12 mouse cellular contexts compared by ENCODE assay signal in the genomic region with DNA sequence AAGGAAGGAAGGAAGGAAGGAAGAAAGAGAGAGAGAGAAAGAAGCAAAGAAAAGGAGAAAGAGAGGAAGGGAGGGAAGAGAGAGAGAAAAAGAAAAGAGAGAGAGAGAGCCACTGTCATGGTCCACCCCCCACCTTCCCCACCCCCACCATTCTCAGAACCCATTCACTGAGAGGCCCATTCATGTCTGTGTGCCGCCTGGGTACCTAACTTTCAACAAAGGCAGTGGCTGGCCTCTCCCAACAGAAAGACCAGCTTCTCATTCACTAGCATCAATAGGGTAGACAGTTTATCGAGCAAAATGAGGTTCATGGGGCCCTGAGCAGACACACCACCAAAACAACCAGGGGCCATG. TPM values are rescaled to one million over a fixed set of nuclear protein-coding genes. Genes with fewer than 3 reads are reported as not detected.
DNase-seq lines count a peak whose midpoint lies in the region; ATAC-seq and TF ChIP-seq lines count a peak whose summit lies in the region.
"Had no signal": no experiment of that assay in that cellular context is flagged by ENCODE, and none has a peak within 500 bp of the region (broad histone marks: within the 10 kb centered on the region; RNA-seq: fewer than 3 reads in every experiment).

No protein-coding gene starts in this region.

- no peaks in the 10 kb centered on the region for H3K27me3 ChIP-seq in forebrain, embryonic 10.5 days (ENCODE audit: poor library complexity, severe bottlenecking)
- H3K27me3 ChIP-seq in forebrain, postnatal 0 days (ENCODE audit: insufficient read depth, low read length) = no peaks in the 10 kb centered on the region
- no peaks in the 10 kb centered on the region for H3K27me3 ChIP-seq in embryonic facial prominence, embryonic 11.5 days (ENCODE audit: control insufficient read depth, insufficient read depth, low read length)
- H3K27me3 ChIP-seq in hindbrain, embryonic 15.5 days = no peaks in the 10 kb centered on the region
- no peaks in the 10 kb centered on the region for H3K27me3 ChIP-seq in neural tube, embryonic 12.5 days (replicated peaks)
- H3K27me3 ChIP-seq in cerebellum, adult 2 months (ENCODE audit: control insufficient read depth, insufficient read depth, low read length) = no peaks in the 10 kb centered on the region
- H3K27me3 ChIP-seq: embryonic facial prominence, embryonic 13.5 days had no signal

- H3K4me2 ChIP-seq in forebrain, postnatal 0 days (ENCODE audit: low read depth) = no peak overlapping the region
- no peak overlapping the region for H3K4me2 ChIP-seq in embryonic facial prominence, embryonic 11.5 days (ENCODE audit: low read depth, low read length)
- H3K4me2 ChIP-seq in hindbrain, embryonic 15.5 days = 0 out of 2 replicates have a peak overlapping the region, but pooled peaks have one; percentile 3
- H3K4me2 ChIP-seq in neural tube, embryonic 12.5 days (replicated peaks) = peak overlapping the region; percentile 50
- H3K4me2 ChIP-seq: embryonic facial prominence, embryonic 13.5 days had no signal

- peak overlapping the region; percentile 83 for H3K27ac ChIP-seq in forebrain, embryonic 10.5 days
- H3K27ac ChIP-seq in forebrain, postnatal 0 days (ENCODE audit: low read depth, low read length) = no peak overlapping the region
- H3K27ac ChIP-seq in embryonic facial prominence, embryonic 11.5 days (replicated peaks; ENCODE audit: low read depth, low read length) = 0 out of 2 replicates have a peak overlapping the region, but pooled peaks have one; percentile 1
- peak overlapping the region; percentile 34; the same call in 1 of the 2 replicates for H3K27ac ChIP-seq in hindbrain, embryonic 15.5 days (replicated peaks)
- peak overlapping the region; percentile 75 for H3K27ac ChIP-seq in neural tube, embryonic 12.5 days
- H3K27ac ChIP-seq in cerebellum, adult 2 months (ENCODE audit: insufficient read depth, low read length) = no peak overlapping the region
- H3K27ac ChIP-seq: embryonic facial prominence, embryonic 13.5 days; kidney, postnatal 0 days had no signal

- no peak overlapping the region for H3K9ac ChIP-seq in forebrain, postnatal 0 days
- no peak overlapping the region for H3K9ac ChIP-seq in embryonic facial prominence, embryonic 11.5 days (replicated peaks; ENCODE audit: low read length)
- H3K9ac ChIP-seq in hindbrain, embryonic 15.5 days = peak overlapping the region; percentile 14; the same call in 1 of the 2 replicates
- H3K9ac ChIP-seq in neural tube, embryonic 12.5 days = peak overlapping the region; percentile 47
- H3K9ac ChIP-seq: embryonic facial prominence, embryonic 13.5 days had no signal

- H3K4me1 ChIP-seq in forebrain, embryonic 10.5 days = peaks cover 95% of the 10 kb centered on the region
- H3K4me1 ChIP-seq in forebrain, postnatal 0 days (ENCODE audit: insufficient read depth) = peaks cover 33% of the 10 kb centered on the region
- H3K4me1 ChIP-seq in embryonic facial prominence, embryonic 11.5 days (ENCODE audit: control insufficient read depth, insufficient read depth, low read length) = peaks cover 12% of the 10 kb centered on the region
- H3K4me1 ChIP-seq in hindbrain, embryonic 15.5 days (replicated peaks) = peaks cover 71% of the 10 kb centered on the region
- H3K4me1 ChIP-seq in neural tube, embryonic 12.5 days = peaks cover 90% of the 10 kb centered on the region
- H3K4me1 ChIP-seq in cerebellum, adult 2 months (ENCODE audit: control insufficient read depth, insufficient read depth, low read length) = peaks cover 10% of the 10 kb centered on the region

- 19% methylated on average over 2 of the region's 2 CpGs for WGBS in forebrain, embryonic 10.5 days
- 23% methylated on average over 2 of the region's 2 CpGs for WGBS in forebrain, postnatal 0 days
- 23% methylated on average over 2 of the region's 2 CpGs for WGBS in embryonic facial prominence, embryonic 11.5 days
- WGBS in hindbrain, embryonic 15.5 days = 14% methylated on average over 2 of the region's 2 CpGs
- 9% methylated on average over 2 of the region's 2 CpGs for WGBS in neural tube, embryonic 12.5 days
- WGBS in cerebellum, adult 2 months = 76% methylated on average over 2 of the region's 2 CpGs

- no peaks in the 10 kb centered on the region for H3K9me3 ChIP-seq in forebrain, embryonic 10.5 days
- H3K9me3 ChIP-seq in forebrain, postnatal 0 days (ENCODE audit: low read length) = no peaks in the 10 kb centered on the region
- H3K9me3 ChIP-seq in embryonic facial prominence, embryonic 11.5 days (replicated peaks; ENCODE audit: control insufficient read depth, low read length) = no peaks in the 10 kb centered on the region
- H3K9me3 ChIP-seq in hindbrain, embryonic 15.5 days = no peaks in the 10 kb centered on the region
- no peaks in the 10 kb centered on the region for H3K9me3 ChIP-seq in neural tube, embryonic 12.5 days
- H3K9me3 ChIP-seq: embryonic facial prominence, embryonic 13.5 days had no signal

- no peak for ATAC-seq in forebrain, postnatal 0 days
- ATAC-seq in embryonic facial prominence, embryonic 11.5 days (replicated peaks; ENCODE audit: insufficient number of reproducible peaks, low FRiP score, low TSS enrichment, low read depth) = peak; percentile 4; the same call in 1 of the 2 replicates
- no peak for ATAC-seq in hindbrain, embryonic 15.5 days (ENCODE audit: low FRiP score, low read depth)
- peak; percentile 45 for ATAC-seq in neural tube, embryonic 12.5 days (ENCODE audit: low FRiP score, low read depth)

- peaks cover 3% of the 10 kb centered on the region; the same call in 1 of the 2 replicates for H3K36me3 ChIP-seq in forebrain, embryonic 10.5 days (replicated peaks)
- H3K36me3 ChIP-seq in forebrain, postnatal 0 days (ENCODE audit: insufficient read depth) = no peaks in the 10 kb centered on the region
- no peaks in the 10 kb centered on the region for H3K36me3 ChIP-seq in embryonic facial prominence, embryonic 11.5 days (replicated peaks; ENCODE audit: control insufficient read depth, insufficient read depth, low read depth, low read length)
- no peaks in the 10 kb centered on the region for H3K36me3 ChIP-seq in hindbrain, embryonic 15.5 days
- H3K36me3 ChIP-seq in neural tube, embryonic 12.5 days = no peaks in the 10 kb centered on the region
- H3K36me3 ChIP-seq: embryonic facial prominence, embryonic 13.5 days had no signal

- TF ChIP-seq POLR2A in cerebellum, adult 2 months (IDR thresholded peaks at IDR 0.05; ENCODE audit: borderline replicate concordance, insufficient read depth, low read length) = no peak

- TF ChIP-seq CTCF in forebrain, postnatal 0 days (IDR thresholded peaks at IDR 0.05; ENCODE audit: low read depth) = no peak
- TF ChIP-seq CTCF in cerebellum, adult 2 months (IDR thresholded peaks at IDR 0.05; ENCODE audit: borderline replicate concordance, insufficient read depth, low read depth, low read length) = no peak

- intact Hi-C loops in gastrocnemius, postnatal 36 days (cut with DNase I) = no loop called here

- DNase-seq in forebrain, embryonic 10.5 days (ENCODE audit: extremely low spot score, low spot score) = no peak
- no peak for DNase-seq in forebrain, postnatal 0 days
- DNase-seq in embryonic facial prominence, embryonic 11.5 days (ENCODE audit: low spot score) = no peak
- no peak for DNase-seq in cerebellum, adult 2 months
- no peak for DNase-seq in spleen, adult 12 weeks (ENCODE audit: low spot score)
- DNase-seq in gastrocnemius, postnatal 36 days = no peak
- DNase-seq: gastrocnemius, postnatal 14 days; thymus, postnatal 36 days had no signal

- peak overlapping the region; percentile 23 for H3K4me3 ChIP-seq in forebrain, embryonic 10.5 days
- no peak overlapping the region for H3K4me3 ChIP-seq in forebrain, postnatal 0 days (ENCODE audit: low read depth, low read length)
- no peak overlapping the region for H3K4me3 ChIP-seq in embryonic facial prominence, embryonic 11.5 days (ENCODE audit: low read depth, low read length)
- H3K4me3 ChIP-seq in hindbrain, embryonic 15.5 days = no peak overlapping the region
- no peak overlapping the region for H3K4me3 ChIP-seq in neural tube, embryonic 12.5 days
- no peak overlapping the region for H3K4me3 ChIP-seq in cerebellum, adult 2 months (replicated peaks; ENCODE audit: insufficient read depth, low read depth, low read length)
- H3K4me3 ChIP-seq: embryonic facial prominence, embryonic 13.5 days had no signal

RNA-seq across cellular contexts. Expression of gene Vav2, which starts 13.3 kb away (rescaled TPM):
- 11.5 and 11.8 TPM in 2 replicates for polyA plus RNA-seq in forebrain, embryonic 10.5 days (2016; fragmentation: Nextera tagmentation; extraction: Ambion mirVana)
- total RNA-seq in forebrain, postnatal 0 days (2014; rRNA removed) = 39.3 and 39.6 TPM in 2 replicates
- polyA plus RNA-seq in forebrain, postnatal 0 days (2015; fragmentation: Nextera tagmentation; extraction: Ambion mirVana) = 4.9 and 7.1 TPM in 2 replicates
- polyA plus RNA-seq in embryonic facial prominence, embryonic 11.5 days (2014; fragmentation: Nextera tagmentation; extraction: Ambion mirVana) = 5.2 and 6.2 TPM in 2 replicates
- 14.3 and 15.6 TPM in 2 replicates for polyA plus RNA-seq in hindbrain, embryonic 15.5 days (2015; fragmentation: Nextera tagmentation; extraction: Ambion mirVana)
- 25.3 and 29.9 TPM in 2 replicates for polyA plus RNA-seq in neural tube, embryonic 12.5 days (2016; fragmentation: Nextera tagmentation; extraction: Ambion mirVana)
- 14.7 and 16.1 TPM in 2 replicates for polyA plus RNA-seq in cerebellum, adult 2 months (2012; rRNA removed)
- total RNA-seq in gastrocnemius, postnatal 36 days (2021) = 1 to 10 TPM; 3.1 to 3.9 TPM

RNA-seq across cellular contexts. Expression of gene Brd3os, which starts 28.6 kb away (rescaled TPM):
- 10.2 and 11.0 TPM in 2 replicates for polyA plus RNA-seq in forebrain, embryonic 10.5 days (2016; fragmentation: Nextera tagmentation; extraction: Ambion mirVana)
- total RNA-seq in forebrain, postnatal 0 days (2014; rRNA removed) = 30.9 and 33.9 TPM in 2 replicates
- 43.7 and 44.1 TPM in 2 replicates for polyA plus RNA-seq in forebrain, postnatal 0 days (2015; fragmentation: Nextera tagmentation; extraction: Ambion mirVana)
- 12.9 and 13.0 TPM in 2 replicates for polyA plus RNA-seq in embryonic facial prominence, embryonic 11.5 days (2014; fragmentation: Nextera tagmentation; extraction: Ambion mirVana)
- polyA plus RNA-seq in hindbrain, embryonic 15.5 days (2015; fragmentation: Nextera tagmentation; extraction: Ambion mirVana) = 40.0 and 44.6 TPM in 2 replicates
- polyA plus RNA-seq in neural tube, embryonic 12.5 days (2016; fragmentation: Nextera tagmentation; extraction: Ambion mirVana) = 19.4 and 19.5 TPM in 2 replicates
- polyA plus RNA-seq in cerebellum, adult 2 months (2012; rRNA removed) = 36.0 and 38.0 TPM in 2 replicates
- total RNA-seq in gastrocnemius, postnatal 36 days (2021) = 1 to 10 TPM; 1.0 TPM

Comparison
In these comparisons a context has a peak if more than half of its experiments do, and no peak if none do; other contexts are left out.
1. H3K27ac ChIP-seq: peak in forebrain, embryonic 10.5 days (single experiment), embryonic facial prominence, embryonic 11.5 days (single experiment), hindbrain, embryonic 15.5 days (single experiment) and neural tube, embryonic 12.5 days (single experiment); none in forebrain, postnatal 0 days (single experiment) and cerebellum, adult 2 months (single experiment).
2. ATAC-seq: peak in embryonic facial prominence, embryonic 11.5 days (single experiment) and neural tube, embryonic 12.5 days (single experiment); none in forebrain, postnatal 0 days (single experiment) and hindbrain, embryonic 15.5 days (single experiment).
3. H3K4me2 ChIP-seq: peak in hindbrain, embryonic 15.5 days (single experiment) and neural tube, embryonic 12.5 days (single experiment); none in forebrain, postnatal 0 days (single experiment) and embryonic facial prominence, embryonic 11.5 days (single experiment).
4. H3K9ac ChIP-seq: peak in hindbrain, embryonic 15.5 days (single experiment) and neural tube, embryonic 12.5 days (single experiment); none in forebrain, postnatal 0 days (single experiment) and embryonic facial prominence, embryonic 11.5 days (single experiment).